ENCODE assay signal across 19 mouse cellular contexts in the genomic region with DNA sequence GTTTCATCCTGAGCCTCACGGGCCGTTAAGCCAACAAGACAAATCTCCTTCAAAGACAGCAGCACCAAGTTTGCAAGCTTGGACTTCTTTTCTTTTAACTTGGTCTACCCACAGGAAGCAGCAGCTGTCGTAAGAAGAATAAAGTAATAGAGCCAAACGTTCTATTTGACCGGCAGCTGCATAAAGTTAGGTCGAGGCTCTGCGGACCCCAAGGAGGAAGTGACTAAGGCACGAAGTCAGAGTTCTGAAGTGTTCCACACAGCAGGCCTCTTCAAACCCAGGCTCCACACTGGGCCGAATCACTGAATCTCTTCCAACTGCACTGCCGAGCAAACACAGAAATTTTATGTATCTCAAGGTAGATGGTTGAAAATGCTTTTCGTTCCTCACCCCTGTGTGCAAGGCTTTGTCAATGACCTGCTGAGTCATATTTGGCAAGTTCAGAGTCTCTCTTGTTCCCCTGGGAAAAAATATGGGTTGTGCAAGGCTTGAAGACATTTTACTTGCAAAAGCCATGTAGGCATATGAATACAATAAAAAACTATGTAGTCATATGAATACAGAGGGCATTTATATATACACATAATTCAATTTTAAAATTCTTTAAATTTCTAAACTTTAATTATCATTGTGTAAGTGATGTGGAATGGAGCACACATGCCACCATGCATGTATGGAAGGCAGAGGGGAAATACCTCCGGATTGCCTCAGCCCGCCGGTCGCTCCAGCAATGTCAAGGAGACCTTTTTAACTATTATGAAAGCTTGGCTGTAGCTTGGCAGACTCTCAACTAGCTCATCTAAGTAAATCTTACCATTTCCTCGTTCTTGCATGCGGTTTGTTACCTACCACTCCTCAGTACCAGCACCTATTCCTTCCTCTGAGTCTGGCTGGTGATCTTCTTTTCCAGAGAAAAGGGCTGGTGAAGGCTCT. TPM values are rescaled to one million over a fixed set of nuclear protein-coding genes. Genes with fewer than 3 reads are reported as not detected.
DNase-seq lines count a peak whose midpoint lies in the region; ATAC-seq and TF ChIP-seq lines count a peak whose summit lies in the region.
"Had no signal": no experiment of that assay in that cellular context is flagged by ENCODE, and none has a peak within 500 bp of the region (broad histone marks: within the 10 kb centered on the region; RNA-seq: fewer than 3 reads in every experiment).

No protein-coding gene starts in this region.

- TF ChIP-seq POLR2A in thymus, adult 2 months (IDR thresholded peaks at IDR 0.05; ENCODE audit: control insufficient read depth, extremely low read depth, insufficient read depth, low read length, poor library complexity), result no peak

- intact Hi-C loops in left cerebral cortex, postnatal 4 days (cut with DNase I), result no loop called here

- H3K4me3 ChIP-seq in thymus, adult 2 months (ENCODE audit: control insufficient read depth, insufficient read depth, low read length), result no peak overlapping the region
- no peak overlapping the region for H3K4me3 ChIP-seq in hindbrain, embryonic 10.5 days
- H3K4me3 ChIP-seq: embryonic facial prominence, embryonic 12.5 days; hindbrain, embryonic 13.5 days; neural tube, embryonic 13.5 days had no signal

- peak; percentile 23 for DNase-seq in thymus, adult 2 months
- DNase-seq in thymus, adult 18-20 months, result no peak
- no peak for DNase-seq in kidney, adult 9 months
- no peak for DNase-seq in left cerebral cortex, postnatal 4 days
- no peak for DNase-seq in hindbrain, embryonic 10.5 days (ENCODE audit: low spot score)
- DNase-seq: cerebellum, adult 11 months; cerebellum, postnatal 36 days; gastrocnemius, postnatal 25 days; kidney, postnatal 25 days; layer of hippocampus, adult 9-11 months; lung, embryonic 14.5 days; midbrain, embryonic 14.5 days had no signal

- H3K27me3 ChIP-seq in thymus, adult 2 months (ENCODE audit: control insufficient read depth, insufficient read depth, low read length), result no peaks in the 10 kb centered on the region
- H3K27me3 ChIP-seq in hindbrain, embryonic 10.5 days (ENCODE audit: insufficient read depth, poor library complexity, severe bottlenecking), result no peaks in the 10 kb centered on the region
- H3K27me3 ChIP-seq: embryonic facial prominence, embryonic 12.5 days; hindbrain, embryonic 13.5 days; neural tube, embryonic 13.5 days had no signal

- peak; percentile 72 for ATAC-seq in common myeloid progenitor, adult 5-6 weeks (replicated peaks; ENCODE audit: low read depth, poor library complexity, severe bottlenecking)
- ATAC-seq in neutrophil, adult 5-6 weeks (ENCODE audit: extremely low read depth, insufficient number of reproducible peaks, low FRiP score, poor library complexity, severe bottlenecking), result 0 out of 2 replicates have a peak, but pooled peaks have one; percentile 3
- ATAC-seq: intestine, postnatal 0 days had no signal

- peak overlapping the region; percentile 54 for H3K27ac ChIP-seq in thymus, adult 2 months (ENCODE audit: control insufficient read depth, insufficient read depth, low read length)
- no peak overlapping the region for H3K27ac ChIP-seq in hindbrain, embryonic 10.5 days
- H3K27ac ChIP-seq: embryonic facial prominence, embryonic 12.5 days; hindbrain, embryonic 13.5 days; macrophage; neural tube, embryonic 13.5 days had no signal

- TF ChIP-seq CTCF in thymus, adult 2 months (IDR thresholded peaks at IDR 0.05; ENCODE audit: borderline replicate concordance, control insufficient read depth, extremely low read depth, insufficient read depth, low read length, poor library complexity), result no peak

- WGBS in thymus, adult 2 months, result 33% methylated on average over 17 of the region's 17 CpGs
- WGBS in hindbrain, embryonic 10.5 days, result 93% methylated on average over 17 of the region's 17 CpGs

- no peaks in the 10 kb centered on the region for H3K9me3 ChIP-seq in hindbrain, embryonic 10.5 days
- H3K9me3 ChIP-seq: hindbrain, embryonic 13.5 days had no signal

- H3K4me1 ChIP-seq in thymus, adult 2 months (replicated peaks; ENCODE audit: control insufficient read depth, insufficient read depth, low read length), result peaks cover 12% of the 10 kb centered on the region
- no peaks in the 10 kb centered on the region for H3K4me1 ChIP-seq in hindbrain, embryonic 10.5 days (replicated peaks)
- H3K4me1 ChIP-seq: embryonic facial prominence, embryonic 12.5 days; hindbrain, embryonic 13.5 days; neural tube, embryonic 13.5 days had no signal

- no peaks in the 10 kb centered on the region for H3K36me3 ChIP-seq in thymus, adult 2 months (ENCODE audit: control insufficient read depth, insufficient read depth, low read length)
- no peaks in the 10 kb centered on the region for H3K36me3 ChIP-seq in hindbrain, embryonic 10.5 days
- H3K36me3 ChIP-seq: embryonic facial prominence, embryonic 12.5 days; hindbrain, embryonic 13.5 days; neural tube, embryonic 13.5 days had no signal

RNA-seq across cellular contexts. Expression of a gene that starts 29.6 kb away (rescaled TPM):
- polyA plus RNA-seq in thymus, adult 2 months (2012; rRNA removed), result 43.7 and 50.0 TPM in 2 replicates
- 41.3 and 47.9 TPM in 2 replicates for total RNA-seq in common myeloid progenitor, adult 5-6 weeks (2017)
- 63.7 and 69.6 TPM in 2 replicates for total RNA-seq in neutrophil, adult 5-6 weeks (2017)
- 10 to 100 TPM; 76.5 to 80.0 TPM for total RNA-seq in left cerebral cortex, postnatal 4 days (2021)
- polyA plus RNA-seq in hindbrain, embryonic 10.5 days (2016; fragmentation: Nextera tagmentation; extraction: Ambion mirVana), result 26.0 and 30.2 TPM in 2 replicates
